Mouse (Mus musculus) neural tube, embryonic 14.5 days (tissue): ENCODE data around the gene Ston2. TPM values are rescaled to one million over a fixed set of nuclear protein-coding genes. Genes with fewer than 3 reads are reported as not detected.
A peak's percentile ranks its signal among the peaks of the same experiment; 100 is the strongest.

Source experiments
- ATAC-seq: fragments of 200-750 bp; cut with Nextera tagmentation; 2 replicates; pipeline ENCODE4 v1.8.0; 2017; ENCODE audit warnings: low read depth, mild to moderate bottlenecking, moderate TSS enrichment, moderate library complexity
- H3K27ac ChIP-seq: fragments of 300-500 bp; sonication (generic); 2 replicates; pipeline ENCODE4 v1.5.1; 2014; ENCODE audit warnings: low read depth, mild to moderate bottlenecking, control low read depth, low read length, moderate library complexity, mixed read lengths
- H3K27me3 ChIP-seq: fragments of 300-500 bp; sonication (generic); 2 replicates; pipeline ENCODE4 v1.6.1; 2014; ENCODE audit warnings: low read length; ENCODE audit not compliant: control insufficient read depth, insufficient read depth
- H3K36me3 ChIP-seq: fragments of 300-500 bp; sonication (generic); 2 replicates; pipeline ENCODE4 v1.6.1; 2014; ENCODE audit warnings: low read length, mixed read lengths; ENCODE audit not compliant: control insufficient read depth, insufficient read depth
- H3K4me1 ChIP-seq: fragments of 300-500 bp; sonication (generic); 2 replicates; pipeline ENCODE4 v1.6.1; 2014; ENCODE audit warnings: low read length; ENCODE audit not compliant: control insufficient read depth, insufficient read depth
- H3K4me2 ChIP-seq: fragments of 300-500 bp; sonication (generic); 2 replicates; pipeline ENCODE4 v1.6.1; 2014; ENCODE audit warnings: mild to moderate bottlenecking, low read depth, low read length, control low read depth
- H3K4me3 ChIP-seq: fragments of 300-500 bp; sonication (generic); 2 replicates; pipeline ENCODE4 v1.5.1; 2014; ENCODE audit warnings: low read depth, low read length, control low read depth, mixed read lengths
- H3K9ac ChIP-seq: fragments of 300-500 bp; sonication (generic); replicated peaks from 2 replicates; pipeline ENCODE4 v1.6.1; 2014; ENCODE audit warnings: low read depth, mild to moderate bottlenecking, control low read depth, low read length, mixed read lengths
- H3K9me3 ChIP-seq: fragments of 300-500 bp; sonication (generic); 2 replicates; pipeline ENCODE4 v1.6.1; 2016; ENCODE audit warnings: low read length; ENCODE audit not compliant: control insufficient read depth
- WGBS: fragments of 180-500 bp; shearing (Covaris S2); extraction: QIAGEN DNeasy Blood & Tissue Kit; methylation state at CpG from one replicate; pipeline ENCODE4 v1.1.7; 2014; 5-methylcytosine and 5-hydroxymethylcytosine counted together
- polyA plus RNA-seq: library from polyadenylated mRNA; unstranded; fragments of >200 nt; fragmentation: Nextera tagmentation; extraction: Ambion mirVana; gene quantifications from 2 replicates; pipeline ENCODE4 v1.2.1, GENCODE M21; 2014

Gene Ston2
- polyA plus RNA-seq, 1 experiment from 2014 or later = 11.6 TPM

DNA sequence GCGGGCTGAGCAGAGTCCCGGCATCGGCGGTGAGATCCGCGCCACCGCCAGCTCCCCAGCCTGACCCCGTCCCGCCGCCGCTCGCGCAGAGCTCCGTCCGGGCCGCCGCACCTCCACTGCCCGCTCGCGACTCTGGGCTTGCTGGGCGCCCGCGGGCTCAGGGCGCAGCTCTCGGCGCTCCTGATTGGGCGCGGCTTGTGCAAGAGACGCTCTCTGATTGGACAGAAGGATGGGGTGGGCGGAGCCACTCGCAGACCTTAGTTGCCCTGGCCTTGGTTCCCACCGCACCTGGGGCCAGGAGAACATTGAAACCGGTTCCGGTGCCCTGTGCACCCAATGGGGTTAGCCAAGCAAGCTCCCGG, 9.2 kb downstream of the Ston2 start:
- H3K9ac ChIP-seq = peak overlapping the region; percentile 68
- no peaks in the 10 kb centered on the region for H3K9me3 ChIP-seq
- H3K4me2 ChIP-seq = peak overlapping the region; percentile 91
- ATAC-seq = peak; percentile 97
- peak overlapping the region; percentile 70 for H3K4me3 ChIP-seq
- H3K4me1 ChIP-seq = peaks cover 6% of the 10 kb centered on the region; the same call in 1 of the 2 replicates
- H3K27ac ChIP-seq = no peak overlapping the region
- 1% methylated on average over 35 of the region's 35 CpGs for WGBS
- no peaks in the 10 kb centered on the region for H3K36me3 ChIP-seq
- H3K27me3 ChIP-seq = no peaks in the 10 kb centered on the region; the same call in 1 of the 2 replicates

DNA sequence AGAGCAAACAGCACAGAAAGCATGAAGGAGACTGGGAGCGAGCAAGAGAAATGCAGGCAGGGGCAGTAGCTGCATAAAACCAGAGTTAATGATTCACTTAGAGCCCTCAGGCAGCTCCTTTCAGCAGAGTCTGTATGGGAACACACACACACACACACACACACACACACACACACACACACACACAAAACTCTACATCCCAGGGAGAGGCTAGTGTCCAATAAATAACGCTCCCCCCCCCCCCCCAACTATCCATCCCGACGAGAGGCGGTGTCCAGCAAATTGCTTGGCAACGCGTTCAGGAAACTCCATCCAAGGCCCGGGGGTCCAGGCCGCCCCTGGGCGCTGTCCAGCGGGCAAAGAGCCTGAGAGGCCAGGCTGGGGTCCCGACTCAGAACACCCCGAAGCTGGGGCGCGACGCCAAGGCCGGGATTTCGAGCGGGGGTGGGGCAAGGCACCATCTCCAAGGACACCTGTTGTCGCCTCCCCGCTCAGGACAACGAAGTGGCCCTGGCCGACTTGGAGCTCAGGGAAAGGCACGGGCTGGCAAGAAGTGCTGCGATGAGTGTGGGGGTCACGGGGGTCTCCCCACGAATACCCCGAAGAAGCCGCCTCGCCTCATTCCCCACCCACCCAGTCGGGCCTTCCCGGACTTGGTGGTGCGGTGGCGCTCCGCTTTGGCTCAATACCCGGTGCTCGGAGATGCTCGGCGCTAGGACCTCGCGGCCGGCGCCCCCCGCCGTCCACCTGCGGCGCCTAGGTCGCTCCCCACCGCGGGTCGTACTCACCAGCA, 9.8 kb downstream of the Ston2 start:
- Histone ChIP-seq H3K4me3 (peak overlapping the region; percentile 70), H3K4me2 (peak overlapping the region; percentile 91), H3K36me3 (no peaks in the 10 kb centered on the region), H3K27ac (no peak overlapping the region), H3K9me3 (no peaks in the 10 kb centered on the region), H3K4me1 (peaks cover 6% of the 10 kb centered on the region; the same call in 1 of the 2 replicates), H3K27me3 (no peaks in the 10 kb centered on the region; the same call in 1 of the 2 replicates), H3K9ac (peak overlapping the region; percentile 68)
- WGBS = under 1% methylated on average over 51 of the region's 51 CpGs
- ATAC-seq = peak; percentile 89

DNA sequence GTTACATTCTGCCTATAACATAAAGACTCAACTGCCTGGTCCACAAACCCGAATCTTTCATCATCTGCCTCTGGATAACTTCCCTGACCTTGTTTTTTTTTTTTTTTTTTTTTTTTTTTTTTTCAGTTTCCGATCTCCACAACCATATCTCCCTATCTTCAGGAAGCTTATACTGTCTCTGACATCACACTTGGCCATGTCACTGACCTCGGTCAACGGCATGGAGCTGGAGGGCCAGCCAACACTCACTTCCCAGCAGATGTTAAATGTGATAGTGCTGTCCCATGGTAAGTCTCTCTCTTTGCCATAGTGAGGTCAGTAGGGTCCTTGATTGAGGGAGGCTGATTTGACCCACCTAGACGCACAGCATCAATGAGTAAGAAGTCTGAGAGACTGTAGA, 11.8 kb downstream of the Ston2 start:
- Histone ChIP-seq H3K27ac (no peak overlapping the region), H3K9ac (no peak overlapping the region), H3K4me3 (no peak overlapping the region), H3K36me3 (no peaks in the 10 kb centered on the region), H3K4me1 (peaks cover 6% of the 10 kb centered on the region; the same call in 1 of the 2 replicates), H3K27me3 (no peaks in the 10 kb centered on the region; the same call in 1 of the 2 replicates), H3K9me3 (no peaks in the 10 kb centered on the region), H3K4me2 (no peak overlapping the region; the same call in 1 of the 2 replicates)
- no peak for ATAC-seq
- 89% methylated on average over 5 of the region's 5 CpGs for WGBS

DNA sequence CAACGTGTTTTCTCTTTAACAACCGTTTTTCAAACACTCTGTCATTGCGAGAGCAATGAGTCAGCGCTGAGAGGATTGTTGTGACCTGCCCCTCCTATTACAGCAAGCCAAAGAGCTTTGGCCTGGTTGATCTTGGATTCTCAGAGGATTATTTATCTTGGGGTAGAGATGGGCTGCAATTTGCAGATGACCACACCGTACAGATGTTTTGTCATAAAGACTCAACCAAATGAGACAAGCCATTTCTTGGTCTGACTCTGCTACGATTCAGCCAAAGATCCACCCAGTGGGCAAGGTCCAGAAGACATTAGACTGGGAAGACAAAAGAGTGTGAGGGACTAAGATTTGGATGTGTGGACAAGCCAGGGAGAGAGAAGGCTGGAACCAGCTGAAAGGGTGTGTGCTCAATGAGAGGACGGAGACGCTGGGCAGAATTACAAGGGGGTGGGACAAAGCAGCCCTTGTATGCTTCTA, 13.3 kb downstream of the Ston2 start:
- no peaks in the 10 kb centered on the region for H3K36me3 ChIP-seq

DNA sequence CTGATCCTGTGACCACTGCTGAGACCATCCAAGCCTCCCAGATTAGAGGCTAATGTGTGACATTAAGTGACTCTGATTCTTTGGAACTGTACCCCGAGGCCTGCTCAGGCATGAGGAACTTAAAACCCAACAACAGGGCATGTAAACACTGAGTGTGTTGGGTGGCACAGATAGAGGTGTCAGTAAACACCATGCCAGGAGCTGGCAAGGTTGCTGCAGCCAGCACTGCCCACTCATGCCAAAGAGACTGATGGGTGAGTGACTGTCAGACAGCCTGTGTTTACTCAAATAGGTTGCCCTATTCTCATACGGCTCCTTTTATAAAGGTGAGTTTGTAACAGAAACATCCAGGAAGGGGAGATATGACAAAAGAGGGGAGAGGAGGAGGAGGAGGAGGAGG, 19.3 kb downstream of the Ston2 start:
- H3K4me1 ChIP-seq = peaks cover 10% of the 10 kb centered on the region
- H3K36me3 ChIP-seq = no peaks in the 10 kb centered on the region
- no peak overlapping the region for H3K27ac ChIP-seq
- no peaks in the 10 kb centered on the region for H3K27me3 ChIP-seq
- no peak overlapping the region for H3K4me3 ChIP-seq
- ATAC-seq = no peak
- H3K4me2 ChIP-seq = no peak overlapping the region
- no peak overlapping the region for H3K9ac ChIP-seq
- no peaks in the 10 kb centered on the region for H3K9me3 ChIP-seq
- 77% methylated on average over 2 of the region's 2 CpGs for WGBS

More for the DNA sequence above, 13.3 kb downstream of the Ston2 start:
- Histone ChIP-seq H3K9me3 (no peaks in the 10 kb centered on the region), H3K4me3 (no peak overlapping the region), H3K4me2 (no peak overlapping the region), H3K27me3 (no peaks in the 10 kb centered on the region), H3K4me1 (peaks cover 6% of the 10 kb centered on the region; the same call in 1 of the 2 replicates), H3K27ac (no peak overlapping the region), H3K9ac (no peak overlapping the region)
- ATAC-seq = no peak
- WGBS = 65% methylated on average over 8 of the region's 8 CpGs

DNA sequence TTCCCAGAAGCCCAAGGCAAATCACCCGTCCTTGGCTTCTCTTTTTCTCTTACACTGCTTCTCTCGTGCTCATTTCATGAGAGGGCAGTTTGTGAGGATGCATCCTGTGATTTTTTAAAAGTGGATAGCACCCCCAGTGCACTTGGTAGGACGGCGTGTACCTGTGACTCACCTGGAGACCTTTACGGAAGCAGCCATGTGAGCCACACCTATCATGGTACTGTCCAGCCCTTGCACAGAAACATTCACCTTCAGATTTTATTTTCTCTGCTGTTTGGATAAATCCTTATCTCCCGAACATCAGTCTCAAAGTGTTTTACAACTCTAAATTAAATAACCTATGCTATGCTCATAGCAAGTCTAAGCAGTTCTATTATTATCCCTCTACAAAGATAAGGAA, 20.0 kb downstream of the Ston2 start:
- no peak overlapping the region for H3K9ac ChIP-seq
- no peak overlapping the region for H3K27ac ChIP-seq
- WGBS = 91% methylated on average over 6 of the region's 6 CpGs
- no peaks in the 10 kb centered on the region for H3K27me3 ChIP-seq
- no peak overlapping the region for H3K4me2 ChIP-seq
- H3K4me3 ChIP-seq = no peak overlapping the region
- H3K36me3 ChIP-seq = no peaks in the 10 kb centered on the region
- H3K4me1 ChIP-seq = peaks cover 10% of the 10 kb centered on the region
- H3K9me3 ChIP-seq = no peaks in the 10 kb centered on the region
- ATAC-seq = no peak

DNA sequence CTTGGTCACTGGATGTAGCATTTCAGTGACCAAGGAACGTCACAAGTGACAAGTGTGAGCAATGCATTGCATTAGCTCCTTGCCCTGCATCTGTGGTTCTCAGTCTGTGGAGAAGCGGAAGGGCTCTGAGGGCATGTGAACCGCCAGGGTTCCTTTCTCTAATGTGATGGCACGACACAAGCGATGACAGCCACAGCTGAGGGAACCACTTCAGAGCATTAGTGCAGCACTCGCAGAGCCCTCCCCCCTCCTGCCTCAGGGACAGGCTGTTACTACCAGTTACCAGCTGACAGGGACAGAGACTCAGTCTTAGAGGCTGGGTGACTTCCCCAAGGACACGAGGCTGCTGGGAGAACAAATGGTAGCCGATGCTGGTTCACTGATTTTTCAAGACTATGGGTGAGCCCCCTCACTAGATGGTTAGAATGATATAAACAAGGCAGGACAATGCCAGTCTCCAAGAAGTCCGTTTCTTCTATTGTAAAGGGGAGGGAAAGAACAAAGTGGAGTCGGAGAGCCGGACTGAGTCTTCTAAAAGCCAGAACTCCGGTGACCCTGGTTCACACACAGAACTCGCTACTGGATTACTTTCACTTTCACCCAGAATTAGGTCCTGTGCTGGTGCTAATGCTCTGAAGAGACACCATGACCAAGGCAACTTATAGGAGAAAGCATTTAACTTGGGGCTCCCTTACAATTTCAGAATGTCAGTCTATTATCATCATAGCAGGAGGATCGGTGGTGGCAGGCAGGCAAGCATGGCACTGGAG, 21.7 kb downstream of the Ston2 start:
- Histone ChIP-seq H3K27me3 (no peaks in the 10 kb centered on the region), H3K4me1 (peaks cover 10% of the 10 kb centered on the region), H3K9ac (peak overlapping the region; percentile 17; the same call in 1 of the 2 replicates), H3K36me3 (no peaks in the 10 kb centered on the region), H3K9me3 (no peaks in the 10 kb centered on the region), H3K4me3 (no peak overlapping the region), H3K27ac (no peak overlapping the region), H3K4me2 (peak overlapping the region; percentile 19)
- 17% methylated on average over 14 of the region's 14 CpGs for WGBS
- peak; percentile 85 for ATAC-seq

DNA sequence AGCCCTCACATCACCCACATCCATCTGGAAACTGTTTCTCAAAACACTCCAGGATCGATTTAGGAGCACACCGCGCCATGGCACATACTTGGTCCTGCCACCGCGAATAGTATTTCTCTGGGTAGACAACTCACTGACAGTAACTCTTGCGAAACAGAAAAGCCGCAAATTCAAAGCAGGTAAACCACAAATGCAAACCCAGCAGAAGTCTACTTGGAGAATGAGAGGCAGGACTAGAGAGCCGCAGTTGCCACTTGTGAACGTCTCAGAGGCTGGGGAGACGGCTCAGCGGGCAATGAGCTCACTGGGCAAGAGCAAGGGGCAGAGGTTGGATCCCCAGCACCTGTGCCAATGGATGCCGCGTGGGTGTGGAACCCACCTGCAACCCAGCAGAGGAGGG, 22.7 kb downstream of the Ston2 start:
- Histone ChIP-seq H3K27me3 (no peaks in the 10 kb centered on the region), H3K36me3 (no peaks in the 10 kb centered on the region), H3K4me1 (peaks cover 10% of the 10 kb centered on the region), H3K4me2 (no peak overlapping the region), H3K9me3 (no peaks in the 10 kb centered on the region), H3K27ac (no peak overlapping the region), H3K9ac (no peak overlapping the region), H3K4me3 (no peak overlapping the region)
- no peak for ATAC-seq
- WGBS = 49% methylated on average over 13 of the region's 13 CpGs

DNA sequence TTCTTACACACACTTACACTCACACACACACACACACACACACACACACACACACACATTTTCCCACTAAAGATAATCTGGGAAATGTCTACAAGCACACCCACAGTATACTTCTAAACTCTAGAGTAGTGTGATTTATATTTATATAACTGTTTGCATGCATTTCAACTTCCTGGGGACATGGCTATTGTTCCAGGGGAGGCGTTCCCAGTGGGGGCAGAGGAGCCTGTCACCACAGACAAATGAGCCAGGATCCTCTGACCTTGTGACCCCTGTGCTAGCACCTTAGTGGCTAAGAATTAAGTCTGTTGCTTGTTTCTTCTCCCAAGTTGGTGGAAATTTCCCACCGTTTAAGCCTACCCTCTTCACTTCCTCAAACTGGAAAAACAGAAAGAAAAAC, 23.1 kb downstream of the Ston2 start:
- Histone ChIP-seq H3K9me3 (no peaks in the 10 kb centered on the region), H3K36me3 (no peaks in the 10 kb centered on the region), H3K9ac (no peak overlapping the region), H3K27ac (no peak overlapping the region), H3K4me1 (peaks cover 10% of the 10 kb centered on the region), H3K27me3 (no peaks in the 10 kb centered on the region), H3K4me3 (no peak overlapping the region), H3K4me2 (no peak overlapping the region)
- WGBS = 3% methylated on average over 2 of the region's 2 CpGs
- ATAC-seq = no peak
